Mouse (Mus musculus) limb, embryonic 14.5 days (tissue): Measurements from ENCODE around the gene Mlc1. TPM values are rescaled to one million over a fixed set of nuclear protein-coding genes. Genes with fewer than 3 reads are reported as not detected.
A peak's percentile ranks its signal among the peaks of the same experiment; 100 is the strongest.

Experiments used
- ATAC-seq: fragments of 200-750 bp; cut with Nextera tagmentation; 2 replicates; pipeline ENCODE4 v1.8.0; 2017; ENCODE audit warnings: low read depth, moderate number of reproducible peaks, moderate TSS enrichment; ENCODE audit not compliant: low FRiP score
- DNase-seq: peaks from one replicate; pipeline ENCODE4 v3.0.0-alpha.2; 2015; ENCODE audit warnings: low spot score
- H3K27ac ChIP-seq: fragments of 300-500 bp; sonication (generic); replicated peaks from 2 replicates; pipeline ENCODE4 v1.5.1; 2014; ENCODE audit warnings: low read depth, mild to moderate bottlenecking, low read length, moderate library complexity, mixed read lengths
- H3K27me3 ChIP-seq: fragments of 300-500 bp; sonication (generic); 2 replicates; pipeline ENCODE4 v1.6.1; 2014; ENCODE audit warnings: low read length, mixed read lengths; ENCODE audit not compliant: control insufficient read depth, insufficient read depth
- H3K36me3 ChIP-seq: fragments of 300-500 bp; sonication (generic); 2 replicates; pipeline ENCODE4 v1.6.1; 2014; ENCODE audit warnings: mild to moderate bottlenecking, low read length, moderate library complexity, mixed read lengths; ENCODE audit not compliant: control insufficient read depth, insufficient read depth
- H3K4me1 ChIP-seq: fragments of 300-500 bp; sonication (generic); 2 replicates; pipeline ENCODE4 v1.6.1; 2014; ENCODE audit warnings: antibody characterized with exemption, low read length, mixed read lengths; ENCODE audit not compliant: control insufficient read depth, insufficient read depth
- H3K4me2 ChIP-seq: fragments of 300-500 bp; sonication (generic); replicated peaks from 2 replicates; pipeline ENCODE4 v1.6.1; 2014; ENCODE audit warnings: low read depth, mild to moderate bottlenecking, low read length, moderate library complexity; ENCODE audit not compliant: severe bottlenecking
- H3K4me3 ChIP-seq: fragments of 300-500 bp; sonication (generic); replicated peaks from 2 replicates; pipeline ENCODE4 v1.5.1; 2014; ENCODE audit warnings: low read length
- H3K9ac ChIP-seq: fragments of 300-500 bp; sonication (generic); 2 replicates; pipeline ENCODE4 v1.6.1; 2014; ENCODE audit warnings: mild to moderate bottlenecking, low read depth, low read length, moderate library complexity; ENCODE audit not compliant: severe bottlenecking
- H3K9me3 ChIP-seq: fragments of 300-500 bp; sonication (generic); 2 replicates; pipeline ENCODE4 v1.6.1; 2016; ENCODE audit warnings: low read length; ENCODE audit not compliant: control insufficient read depth
- POLR2A ChIP-seq: fragments of 200-500 bp; IDR thresholded peaks from 2 replicates; pipeline ENCODE4 v1.8.0; 2012; ENCODE audit warnings: inconsistent platforms, mild to moderate bottlenecking, moderate library complexity, borderline replicate concordance; ENCODE audit not compliant: insufficient read depth, insufficient read length; ENCODE audit errors: extremely low read depth
- WGBS: fragments of 180-500 bp; shearing (Covaris S2); extraction: QIAGEN DNeasy Blood & Tissue Kit; methylation state at CpG from one replicate; pipeline ENCODE4 v1.1.7; 2014; 5-methylcytosine and 5-hydroxymethylcytosine counted together
- polyA plus RNA-seq, 2 experiments: library from polyadenylated mRNA; depleted of rRNA in 1 of 2; stranded (reverse) in 1 of 2; unstranded in 1 of 2; fragments of >200 nt; fragmentation: Nextera tagmentation in 1 of 2; extraction: Ambion mirVana in 1 of 2; gene quantifications; 2 replicates each; pipeline versions ENCODE4 v1.2.1 to v1.2.3; 2012 to 2014

The Mlc1 gene
- polyA plus RNA-seq, 2 experiments, result 0.12 to 0.36 TPM

GRCm38 (mm10) chr15:88921131-88921991, 57.4 kb downstream of the Mlc1 start:
- Histone ChIP-seq H3K27ac (no peak overlapping the region), H3K4me3 (no peak overlapping the region), H3K4me1 (no peaks in the 10 kb centered on the region), H3K27me3 (no peaks in the 10 kb centered on the region), H3K4me2 (no peak overlapping the region), H3K9ac (no peak overlapping the region), H3K36me3 (no peaks in the 10 kb centered on the region), H3K9me3 (no peaks in the 10 kb centered on the region)
- no peak for TF ChIP-seq POLR2A
- peak; percentile 55; the same call in 1 of the 2 replicates for ATAC-seq
- DNase-seq, result peak; percentile 92
- WGBS, result 24% methylated on average over 12 of the region's 12 CpGs

- no peak overlapping the region for H3K4me2 ChIP-seq
- H3K27me3 ChIP-seq, result no peaks in the 10 kb centered on the region
- H3K27ac ChIP-seq, result no peak overlapping the region
- DNase-seq (no peak), ATAC-seq (no peak)
- no peaks in the 10 kb centered on the region for H3K4me1 ChIP-seq
- WGBS, result 100% methylated on average over 1 of the region's 1 CpGs
- H3K4me3 ChIP-seq, result no peak overlapping the region
- no peaks in the 10 kb centered on the region for H3K36me3 ChIP-seq
- no peaks in the 10 kb centered on the region for H3K9me3 ChIP-seq
- H3K9ac ChIP-seq, result no peak overlapping the region
- TF ChIP-seq POLR2A, result no peak
Measured at GRCm38 (mm10) chr15:88920065-88920464, 58.7 kb downstream of the Mlc1 start.

GRCm38 (mm10) chr15:88919328-88919727, 59.5 kb downstream of the Mlc1 start:
- TF ChIP-seq POLR2A, result no peak
- H3K9me3 ChIP-seq, result no peaks in the 10 kb centered on the region
- H3K27me3 ChIP-seq, result no peaks in the 10 kb centered on the region
- no peaks in the 10 kb centered on the region for H3K36me3 ChIP-seq
- WGBS, result 68% methylated on average over 12 of the region's 12 CpGs
- H3K9ac ChIP-seq, result no peak overlapping the region
- no peak overlapping the region for H3K4me3 ChIP-seq
- ATAC-seq, result no peak
- no peak overlapping the region for H3K4me2 ChIP-seq
- H3K27ac ChIP-seq, result no peak overlapping the region
- H3K4me1 ChIP-seq, result no peaks in the 10 kb centered on the region
- DNase-seq, result no peak

- no peaks in the 10 kb centered on the region for H3K9me3 ChIP-seq
- WGBS, result 91% methylated on average over 8 of the region's 8 CpGs
- no peak overlapping the region for H3K4me2 ChIP-seq
- H3K4me3 ChIP-seq, result no peak overlapping the region
- no peaks in the 10 kb centered on the region for H3K27me3 ChIP-seq
- DNase-seq (no peak), ATAC-seq (no peak)
- no peaks in the 10 kb centered on the region for H3K36me3 ChIP-seq
- H3K4me1 ChIP-seq, result no peaks in the 10 kb centered on the region
- no peak overlapping the region for H3K9ac ChIP-seq
- no peak for TF ChIP-seq POLR2A
- no peak overlapping the region for H3K27ac ChIP-seq
Measured at GRCm38 (mm10) chr15:88917126-88917525, 61.7 kb downstream of the Mlc1 start.

DNA sequence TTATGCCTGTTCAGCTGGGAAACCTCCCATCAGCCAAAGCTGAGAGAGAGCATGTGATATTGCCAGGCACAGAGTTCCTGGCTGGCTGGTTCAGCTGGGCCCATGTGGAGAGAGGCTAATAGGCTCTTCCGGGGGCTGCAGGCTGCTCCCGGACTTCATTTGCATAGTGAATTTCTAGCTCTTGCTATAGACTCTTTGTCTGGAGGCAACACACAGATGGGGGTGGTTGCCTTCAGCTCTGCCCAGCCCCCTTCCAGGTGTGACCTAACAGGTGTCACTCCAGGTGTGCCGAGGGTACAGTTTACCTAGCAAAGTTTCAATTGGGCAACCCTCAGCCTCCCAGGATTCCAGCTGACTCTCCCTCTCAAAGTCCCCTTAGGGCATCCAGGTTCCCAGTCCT, 62.4 kb downstream of the Mlc1 start:
- Histone ChIP-seq H3K4me1 (no peaks in the 10 kb centered on the region), H3K27ac (no peak overlapping the region), H3K9ac (no peak overlapping the region), H3K4me3 (no peak overlapping the region), H3K27me3 (no peaks in the 10 kb centered on the region), H3K36me3 (no peaks in the 10 kb centered on the region), H3K4me2 (no peak overlapping the region), H3K9me3 (no peaks in the 10 kb centered on the region)
- ATAC-seq (no peak), DNase-seq (no peak)
- no peak for TF ChIP-seq POLR2A
- WGBS, result 51% methylated on average over 3 of the region's 3 CpGs

DNA sequence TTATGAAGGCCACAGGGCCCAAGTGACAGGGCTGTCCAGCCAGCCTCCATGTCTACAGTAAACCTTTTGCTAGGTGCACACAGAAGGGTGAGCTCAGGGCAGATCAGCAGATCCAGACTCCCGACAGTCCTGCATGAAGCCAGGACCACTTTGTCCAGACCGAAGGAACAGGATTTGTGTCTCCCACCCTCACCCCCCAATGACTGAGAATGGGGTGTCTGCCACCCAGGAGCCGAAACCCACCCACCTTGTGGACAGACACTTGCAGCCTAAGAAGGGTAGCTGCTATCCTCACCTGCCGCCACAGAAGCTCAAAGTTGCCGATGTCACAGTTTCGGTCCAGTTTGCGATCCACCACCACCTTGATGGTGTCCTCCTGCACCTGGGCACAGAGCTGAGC, 63.8 kb downstream of the Mlc1 start:
- Histone ChIP-seq H3K4me1 (no peaks in the 10 kb centered on the region), H3K27me3 (no peaks in the 10 kb centered on the region), H3K4me2 (no peak overlapping the region), H3K9ac (no peak overlapping the region), H3K9me3 (no peaks in the 10 kb centered on the region), H3K36me3 (no peaks in the 10 kb centered on the region), H3K4me3 (no peak overlapping the region), H3K27ac (no peak overlapping the region)
- TF ChIP-seq POLR2A, result no peak
- DNase-seq, result no peak
- 95% methylated on average over 7 of the region's 7 CpGs for WGBS
- no peak for ATAC-seq
